Mouse (Mus musculus): ENCODE results near the gene Prpf3. TPM values are rescaled to one million over a fixed set of nuclear protein-coding genes. Genes with fewer than 3 reads are reported as not detected.

The Prpf3 gene
- total and polyA plus RNA-seq, 2 experiments from 2014 or later, result 9.3 to 26.9 TPM

DNA sequence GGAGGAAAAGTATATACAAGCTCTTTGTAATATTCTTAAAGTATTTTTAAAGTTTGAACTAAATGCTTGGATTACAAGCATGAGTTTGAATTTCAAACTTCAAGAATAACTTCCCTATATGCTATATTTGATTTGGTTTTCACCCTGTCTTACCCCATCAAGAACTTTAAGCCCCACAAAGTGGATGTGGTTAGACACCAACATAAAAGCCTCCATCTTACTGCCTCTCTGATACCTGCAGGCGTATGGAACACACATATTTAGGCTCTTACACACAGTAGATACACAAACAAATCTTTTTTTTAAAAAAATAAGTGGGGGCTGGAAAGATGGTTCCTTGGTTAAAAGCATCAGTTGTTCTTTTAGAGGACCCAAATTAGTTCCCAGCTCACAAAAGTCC is 61.4 kb downstream of the Prpf3 start:
- no peak overlapping the region for H3K27ac ChIP-seq (ENCODE audit: low read depth, low read length)
- no peak overlapping the region for H3K9ac ChIP-seq (replicated peaks; ENCODE audit: low read length, poor library complexity, severe bottlenecking)
- DNase-seq (ENCODE audit: low spot score) (no peak), ATAC-seq (ENCODE audit: low FRiP score) (no peak)
- no peak overlapping the region for H3K4me3 ChIP-seq (ENCODE audit: low read depth, low read length)
- H3K4me2 ChIP-seq (ENCODE audit: low read depth, low read length, poor library complexity, severe bottlenecking), result no peak overlapping the region
- H3K27me3 ChIP-seq (ENCODE audit: insufficient read depth, low read length), result no peaks in the 10 kb centered on the region
- TF ChIP-seq CTCF (IDR thresholded peaks at IDR 0.05), result no peak
- WGBS, result 88% methylated on average over 1 of the region's 1 CpGs
- no peaks in the 10 kb centered on the region for H3K36me3 ChIP-seq (ENCODE audit: insufficient read depth, low read length)
- no peaks in the 10 kb centered on the region for H3K4me1 ChIP-seq (ENCODE audit: insufficient read depth, low read length)
- no peaks in the 10 kb centered on the region for H3K9me3 ChIP-seq (ENCODE audit: low read length)

DNA sequence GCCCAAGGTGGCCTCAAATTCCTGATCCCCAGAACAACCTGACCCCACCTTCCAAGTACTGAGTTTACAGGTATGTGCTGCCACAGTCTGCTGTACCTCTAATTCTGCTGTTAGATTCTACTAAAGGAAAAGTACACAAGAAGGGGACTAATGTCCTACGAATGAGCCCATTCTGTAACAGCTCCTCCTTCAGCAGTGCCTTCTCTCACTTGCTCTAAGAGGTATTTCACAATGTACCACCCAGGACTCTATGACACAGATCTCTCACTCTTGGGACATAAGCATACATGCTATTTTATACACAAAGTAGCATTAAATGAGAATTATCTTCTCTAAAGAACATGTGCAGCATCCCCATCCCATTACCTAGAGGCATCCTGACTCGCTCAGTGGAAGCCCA is 62.0 kb downstream of the Prpf3 start:
- no peak overlapping the region for H3K9ac ChIP-seq (replicated peaks; ENCODE audit: low read length, poor library complexity, severe bottlenecking)
- TF ChIP-seq CTCF (IDR thresholded peaks at IDR 0.05), result no peak
- DNase-seq (ENCODE audit: low spot score), result no peak
- H3K4me3 ChIP-seq (ENCODE audit: low read depth, low read length), result no peak overlapping the region
- H3K9me3 ChIP-seq (ENCODE audit: low read length), result no peaks in the 10 kb centered on the region
- no peak overlapping the region for H3K4me2 ChIP-seq (ENCODE audit: low read depth, low read length, poor library complexity, severe bottlenecking)
- 76% methylated on average over 2 of the region's 2 CpGs for WGBS
- H3K36me3 ChIP-seq (ENCODE audit: insufficient read depth, low read length), result no peaks in the 10 kb centered on the region
- H3K27me3 ChIP-seq (ENCODE audit: insufficient read depth, low read length), result no peaks in the 10 kb centered on the region
- no peaks in the 10 kb centered on the region for H3K4me1 ChIP-seq (ENCODE audit: insufficient read depth, low read length)
- no peak overlapping the region for H3K27ac ChIP-seq (ENCODE audit: low read depth, low read length)
- no peak for ATAC-seq (ENCODE audit: low FRiP score)

DNA sequence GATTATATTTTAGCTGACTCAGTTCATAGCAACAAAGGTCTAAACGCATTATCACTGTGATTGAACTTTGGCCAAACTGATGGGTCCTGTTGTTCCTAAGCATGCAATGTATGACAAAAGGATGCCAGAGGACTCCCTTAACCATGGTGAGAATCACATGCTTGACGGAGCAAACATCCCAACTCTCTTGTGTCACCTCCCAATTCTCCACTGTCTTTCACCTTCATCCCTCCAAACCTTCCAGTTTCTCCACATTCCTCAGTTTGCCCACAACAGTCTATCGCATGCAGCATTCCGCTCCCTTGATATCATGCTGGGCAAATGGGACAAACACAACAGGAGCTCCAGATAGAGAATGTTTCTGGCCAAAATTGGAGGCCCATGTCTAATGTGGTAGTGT is 70.2 kb downstream of the Prpf3 start:
- Histone ChIP-seq H3K4me1 (ENCODE audit: insufficient read depth, low read length) (no peaks in the 10 kb centered on the region), H3K36me3 (ENCODE audit: insufficient read depth, low read length) (peaks cover 26% of the 10 kb centered on the region; the same call in 1 of the 2 replicates), H3K27me3 (ENCODE audit: insufficient read depth, low read length) (no peaks in the 10 kb centered on the region), H3K9ac (replicated peaks; ENCODE audit: low read length, poor library complexity, severe bottlenecking) (no peak overlapping the region), H3K4me3 (ENCODE audit: low read depth, low read length) (no peak overlapping the region), H3K4me2 (ENCODE audit: low read depth, low read length, poor library complexity, severe bottlenecking) (no peak overlapping the region), H3K9me3 (ENCODE audit: low read length) (no peaks in the 10 kb centered on the region), H3K27ac (ENCODE audit: low read depth, low read length) (no peak overlapping the region)
- 99% methylated on average over 4 of the region's 4 CpGs for WGBS
- no peak for TF ChIP-seq CTCF (IDR thresholded peaks at IDR 0.05)
- no peak for ATAC-seq (ENCODE audit: low FRiP score)
- no peak for DNase-seq (ENCODE audit: low spot score)

Other genes with a start within 250 kb of the Prpf3 start
- 100 and 124 TPM in 2 replicates for gene Ensa, start 230.9 kb downstream of the Prpf3 start, total RNA-seq (2014; rRNA removed)
- gene Ensa, start 230.9 kb downstream of the Prpf3 start, polyA plus RNA-seq (2015; fragmentation: Nextera tagmentation; extraction: Ambion mirVana), result 167 and 169 TPM in 2 replicates
- gene Mcl1, start 197.1 kb downstream of the Prpf3 start, total RNA-seq (2014; rRNA removed), result 105 and 136 TPM in 2 replicates
- gene Mcl1, start 197.1 kb downstream of the Prpf3 start, polyA plus RNA-seq (2015; fragmentation: Nextera tagmentation; extraction: Ambion mirVana), result 35.8 and 42.8 TPM in 2 replicates
- 1.3 and 1.4 TPM in 2 replicates for gene Adamtsl4, start 168.0 kb downstream of the Prpf3 start, total RNA-seq (2014; rRNA removed)
- gene Adamtsl4, start 168.0 kb downstream of the Prpf3 start, polyA plus RNA-seq (2015; fragmentation: Nextera tagmentation; extraction: Ambion mirVana), result 1.0 and 1.4 TPM in 2 replicates
- gene Ecm1, start 116.3 kb downstream of the Prpf3 start, total RNA-seq (2014; rRNA removed), result 6.2 and 9.9 TPM in 2 replicates
- gene Ecm1, start 116.3 kb downstream of the Prpf3 start, polyA plus RNA-seq (2015; fragmentation: Nextera tagmentation; extraction: Ambion mirVana), result 9.7 and 10.8 TPM in 2 replicates
- gene Tars2, start 95.7 kb downstream of the Prpf3 start, total RNA-seq (2014; rRNA removed), result 34.7 and 39.8 TPM in 2 replicates
- gene Tars2, start 95.7 kb downstream of the Prpf3 start, polyA plus RNA-seq (2015; fragmentation: Nextera tagmentation; extraction: Ambion mirVana), result 40.8 and 45.0 TPM in 2 replicates
- gene Rprd2, start 37.0 kb downstream of the Prpf3 start, total RNA-seq (2014; rRNA removed), result 28.8 and 30.6 TPM in 2 replicates
- 20.1 and 23.6 TPM in 2 replicates for gene Rprd2, start 37.0 kb downstream of the Prpf3 start, polyA plus RNA-seq (2015; fragmentation: Nextera tagmentation; extraction: Ambion mirVana)
- 82.9 and 88.3 TPM in 2 replicates for gene Mrps21, start 15.6 kb upstream of the Prpf3 start, total RNA-seq (2014; rRNA removed)
- gene Mrps21, start 15.6 kb upstream of the Prpf3 start, polyA plus RNA-seq (2015; fragmentation: Nextera tagmentation; extraction: Ambion mirVana), result 241 TPM in 2 replicates
- 4.2 and 5.2 TPM in 2 replicates for gene Ciart, start 26.4 kb upstream of the Prpf3 start, total RNA-seq (2014; rRNA removed)
- 9.3 and 12.6 TPM in 2 replicates for gene Ciart, start 26.4 kb upstream of the Prpf3 start, polyA plus RNA-seq (2015; fragmentation: Nextera tagmentation; extraction: Ambion mirVana)
- 6.5 and 27.7 TPM in 2 replicates for gene BC028528, start 36.1 kb upstream of the Prpf3 start, total RNA-seq (2014; rRNA removed)
- gene BC028528, start 36.1 kb upstream of the Prpf3 start, polyA plus RNA-seq (2015; fragmentation: Nextera tagmentation; extraction: Ambion mirVana), result 14.6 and 18.8 TPM in 2 replicates
- 67.5 and 71.6 TPM in 2 replicates for gene Aph1a, start 38.1 kb upstream of the Prpf3 start, total RNA-seq (2014; rRNA removed)
- 39.0 and 45.2 TPM in 2 replicates for gene Aph1a, start 38.1 kb upstream of the Prpf3 start, polyA plus RNA-seq (2015; fragmentation: Nextera tagmentation; extraction: Ambion mirVana)
- gene Car14, start 48.8 kb upstream of the Prpf3 start, total RNA-seq (2014; rRNA removed), result 5.1 and 8.0 TPM in 2 replicates
- 6.8 and 7.5 TPM in 2 replicates for gene Car14, start 48.8 kb upstream of the Prpf3 start, polyA plus RNA-seq (2015; fragmentation: Nextera tagmentation; extraction: Ambion mirVana)
- 24.7 and 27.5 TPM in 2 replicates for gene Anp32e, start 73.4 kb upstream of the Prpf3 start, total RNA-seq (2014; rRNA removed)
- 70.9 and 86.9 TPM in 2 replicates for gene Anp32e, start 73.4 kb upstream of the Prpf3 start, polyA plus RNA-seq (2015; fragmentation: Nextera tagmentation; extraction: Ambion mirVana)
- gene Plekho1, start 140.1 kb upstream of the Prpf3 start, total RNA-seq (2014; rRNA removed), result 52.5 and 62.7 TPM in 2 replicates
- gene Plekho1, start 140.1 kb upstream of the Prpf3 start, polyA plus RNA-seq (2015; fragmentation: Nextera tagmentation; extraction: Ambion mirVana), result 37.3 and 41.2 TPM in 2 replicates
- 29.5 and 35.3 TPM in 2 replicates for gene Vps45, start 202.6 kb upstream of the Prpf3 start, total RNA-seq (2014; rRNA removed)
- 60.6 and 61.1 TPM in 2 replicates for gene Vps45, start 202.6 kb upstream of the Prpf3 start, polyA plus RNA-seq (2015; fragmentation: Nextera tagmentation; extraction: Ambion mirVana)
- gene Otud7b, start 248.6 kb upstream of the Prpf3 start, total RNA-seq (2014; rRNA removed), result 14.3 and 16.3 TPM in 2 replicates
- 5.7 and 7.5 TPM in 2 replicates for gene Otud7b, start 248.6 kb upstream of the Prpf3 start, polyA plus RNA-seq (2015; fragmentation: Nextera tagmentation; extraction: Ambion mirVana)

Data from midbrain, postnatal 0 days (tissue).